Mouse (Mus musculus) C2C12 (cell line): ENCODE measurements around the gene Wapl.

Experiments used
- CEBPB ChIP-seq: IDR thresholded peaks from one replicate; pipeline ENCODE4 v1.6.1; 2011; ENCODE audit warnings: low read depth, mild to moderate bottlenecking, control low read depth, moderate library complexity
- CTCF ChIP-seq: IDR thresholded peaks from one replicate; pipeline ENCODE4 v1.5.1; 2011; ENCODE audit not compliant: control insufficient read depth, insufficient read depth, insufficient read length
- FOSL1 ChIP-seq: IDR thresholded peaks from one replicate; pipeline ENCODE4 v1.8.0; 2011; ENCODE audit warnings: mild to moderate bottlenecking, low read length; ENCODE audit not compliant: poor library complexity, insufficient read depth, severe bottlenecking
- MAX ChIP-seq: IDR thresholded peaks from one replicate; pipeline ENCODE4 v1.6.1; 2011; ENCODE audit warnings: mild to moderate bottlenecking, control low read depth
- USF1 ChIP-seq: IDR thresholded peaks from one replicate; pipeline ENCODE4 v1.6.1; 2011; ENCODE audit warnings: low read depth, mild to moderate bottlenecking, control low read depth, moderate library complexity

- no peak for TF ChIP-seq USF1
- no peak for TF ChIP-seq CTCF
- TF ChIP-seq MAX = no peak
- no peak for TF ChIP-seq FOSL1
- no peak for TF ChIP-seq CEBPB
Measured at GRCm38 (mm10) chr14:34765380-34765779, 91.7 kb downstream of the Wapl start.
